Mouse (Mus musculus): ENCODE measurements around the gene Slc1a7. TPM values are rescaled to one million over a fixed set of nuclear protein-coding genes. Genes with fewer than 3 reads are reported as not detected.

Slc1a7 gene
- polyA plus RNA-seq, 1 experiment from 2014 or later: 0.15 TPM

GRCm38 (mm10) chr4:108052673-108053072, 84.5 kb downstream of the Slc1a7 start:
- Histone ChIP-seq H3K36me3 (ENCODE audit: control insufficient read depth, insufficient read depth, low read length) (peaks cover 16% of the 10 kb centered on the region), H3K4me1 (ENCODE audit: control insufficient read depth, insufficient read depth, low read length) (no peaks in the 10 kb centered on the region), H3K9ac (ENCODE audit: low read depth, low read length) (no peak overlapping the region), H3K9me3 (ENCODE audit: control insufficient read depth, low read length) (no peaks in the 10 kb centered on the region), H3K27ac (ENCODE audit: low read length) (no peak overlapping the region), H3K4me3 (ENCODE audit: low read length) (no peak overlapping the region), H3K27me3 (replicated peaks; ENCODE audit: control insufficient read depth, insufficient read depth, low read length) (no peaks in the 10 kb centered on the region), H3K4me2 (ENCODE audit: low read depth, low read length) (no peak overlapping the region)
- 79% methylated on average over 8 of the region's 8 CpGs for WGBS
- no peak for ATAC-seq

DNA sequence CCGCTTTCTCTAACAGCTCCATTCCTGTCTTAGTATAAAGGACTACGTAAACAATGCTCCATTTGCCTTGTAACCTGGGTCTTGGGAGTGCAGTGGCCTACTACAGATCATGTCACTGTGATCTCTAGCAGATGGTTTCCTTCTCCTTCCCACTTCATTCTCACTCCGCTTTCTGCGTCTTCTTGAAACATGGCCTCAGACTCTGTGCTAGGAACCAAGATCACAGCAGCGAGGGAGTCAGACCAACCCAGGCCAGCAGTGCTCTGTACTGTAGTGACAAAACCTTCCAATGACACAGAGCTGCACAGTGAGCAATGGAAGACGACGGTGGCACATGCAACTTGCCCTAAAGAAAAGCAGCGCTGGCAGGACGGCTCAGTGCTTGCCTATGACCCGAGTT, 87.7 kb downstream of the Slc1a7 start:
- no peak for ATAC-seq
- H3K4me1 ChIP-seq (ENCODE audit: control insufficient read depth, insufficient read depth, low read length): no peaks in the 10 kb centered on the region
- H3K27me3 ChIP-seq (replicated peaks; ENCODE audit: control insufficient read depth, insufficient read depth, low read length): no peaks in the 10 kb centered on the region
- WGBS: 83% methylated on average over 10 of the region's 10 CpGs
- peaks cover 16% of the 10 kb centered on the region for H3K36me3 ChIP-seq (ENCODE audit: control insufficient read depth, insufficient read depth, low read length)
- no peak overlapping the region for H3K4me3 ChIP-seq (ENCODE audit: low read length)
- no peak overlapping the region for H3K9ac ChIP-seq (ENCODE audit: low read depth, low read length)
- no peak overlapping the region for H3K27ac ChIP-seq (ENCODE audit: low read length)
- H3K4me2 ChIP-seq (ENCODE audit: low read depth, low read length): no peak overlapping the region
- H3K9me3 ChIP-seq (ENCODE audit: control insufficient read depth, low read length): no peaks in the 10 kb centered on the region

DNA sequence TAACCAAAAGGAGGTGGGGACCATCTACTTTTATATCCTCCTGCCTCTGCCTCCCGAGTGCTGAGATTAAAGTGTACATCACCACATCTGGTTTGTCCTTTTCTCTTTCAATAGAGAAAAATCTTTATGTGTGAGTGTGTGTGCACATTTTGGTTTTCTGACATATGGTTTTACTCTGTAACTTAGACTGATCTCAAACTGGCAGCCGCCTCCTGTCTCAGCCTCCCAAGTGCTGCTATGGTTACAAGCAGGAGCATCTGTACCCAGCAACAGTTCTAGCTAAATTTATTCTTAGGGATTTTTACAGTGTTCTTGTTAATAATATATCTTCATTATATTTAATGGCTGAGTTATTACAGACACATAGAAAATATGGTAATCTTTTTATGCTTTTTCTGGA, 89.1 kb downstream of the Slc1a7 start:
- Histone ChIP-seq H3K4me3 (ENCODE audit: low read length) (no peak overlapping the region), H3K9ac (ENCODE audit: low read depth, low read length) (no peak overlapping the region), H3K9me3 (ENCODE audit: control insufficient read depth, low read length) (0 out of 2 replicates have a peak, but pooled peaks cover under 1% of the 10 kb centered on the region), H3K4me1 (ENCODE audit: control insufficient read depth, insufficient read depth, low read length) (no peaks in the 10 kb centered on the region), H3K27ac (ENCODE audit: low read length) (no peak overlapping the region), H3K36me3 (ENCODE audit: control insufficient read depth, insufficient read depth, low read length) (peaks cover 11% of the 10 kb centered on the region), H3K27me3 (replicated peaks; ENCODE audit: control insufficient read depth, insufficient read depth, low read length) (no peaks in the 10 kb centered on the region), H3K4me2 (ENCODE audit: low read depth, low read length) (no peak overlapping the region)
- WGBS: 95% methylated on average over 2 of the region's 2 CpGs
- no peak for ATAC-seq

GRCm38 (mm10) chr4:108058166-108058565, 90.0 kb downstream of the Slc1a7 start:
- H3K9me3 ChIP-seq (ENCODE audit: control insufficient read depth, low read length): 0 out of 2 replicates have a peak, but pooled peaks cover 5% of the 10 kb centered on the region
- no peaks in the 10 kb centered on the region for H3K27me3 ChIP-seq (replicated peaks; ENCODE audit: control insufficient read depth, insufficient read depth, low read length)
- H3K9ac ChIP-seq (ENCODE audit: low read depth, low read length): no peak overlapping the region
- H3K36me3 ChIP-seq (ENCODE audit: control insufficient read depth, insufficient read depth, low read length): peaks cover 15% of the 10 kb centered on the region
- no peak overlapping the region for H3K4me2 ChIP-seq (ENCODE audit: low read depth, low read length)
- H3K4me1 ChIP-seq (ENCODE audit: control insufficient read depth, insufficient read depth, low read length): no peaks in the 10 kb centered on the region
- no peak for ATAC-seq
- WGBS: 76% methylated on average over 10 of the region's 10 CpGs
- H3K27ac ChIP-seq (ENCODE audit: low read length): no peak overlapping the region
- no peak overlapping the region for H3K4me3 ChIP-seq (ENCODE audit: low read length)

GRCm38 (mm10) chr4:108059601-108060379, 91.7 kb downstream of the Slc1a7 start:
- Histone ChIP-seq H3K4me1 (ENCODE audit: control insufficient read depth, insufficient read depth, low read length) (0 out of 2 replicates have a peak, but pooled peaks cover 3% of the 10 kb centered on the region), H3K27ac (ENCODE audit: low read length) (no peak overlapping the region), H3K9ac (ENCODE audit: low read depth, low read length) (no peak overlapping the region), H3K4me2 (ENCODE audit: low read depth, low read length) (no peak overlapping the region), H3K9me3 (ENCODE audit: control insufficient read depth, low read length) (0 out of 2 replicates have a peak, but pooled peaks cover 5% of the 10 kb centered on the region), H3K4me3 (ENCODE audit: low read length) (no peak overlapping the region), H3K27me3 (replicated peaks; ENCODE audit: control insufficient read depth, insufficient read depth, low read length) (no peaks in the 10 kb centered on the region), H3K36me3 (ENCODE audit: control insufficient read depth, insufficient read depth, low read length) (peaks cover 13% of the 10 kb centered on the region)
- no peak for ATAC-seq
- 80% methylated on average over 19 of the region's 19 CpGs for WGBS

GRCm38 (mm10) chr4:108060774-108061173, 92.6 kb downstream of the Slc1a7 start:
- H3K9ac ChIP-seq (ENCODE audit: low read depth, low read length): no peak overlapping the region
- peaks cover 13% of the 10 kb centered on the region for H3K36me3 ChIP-seq (ENCODE audit: control insufficient read depth, insufficient read depth, low read length)
- no peak overlapping the region for H3K27ac ChIP-seq (ENCODE audit: low read length)
- ATAC-seq: no peak
- WGBS: 79% methylated on average over 4 of the region's 4 CpGs
- H3K4me2 ChIP-seq (ENCODE audit: low read depth, low read length): no peak overlapping the region
- H3K9me3 ChIP-seq (ENCODE audit: control insufficient read depth, low read length): 0 out of 2 replicates have a peak, but pooled peaks cover 5% of the 10 kb centered on the region
- H3K4me1 ChIP-seq (ENCODE audit: control insufficient read depth, insufficient read depth, low read length): peaks cover 6% of the 10 kb centered on the region; the same call in 1 of the 2 replicates
- no peaks in the 10 kb centered on the region for H3K27me3 ChIP-seq (replicated peaks; ENCODE audit: control insufficient read depth, insufficient read depth, low read length)
- no peak overlapping the region for H3K4me3 ChIP-seq (ENCODE audit: low read length)

- H3K36me3 ChIP-seq (ENCODE audit: control insufficient read depth, insufficient read depth, low read length): peaks cover 9% of the 10 kb centered on the region
- H3K4me1 ChIP-seq (ENCODE audit: control insufficient read depth, insufficient read depth, low read length): peaks cover 6% of the 10 kb centered on the region; the same call in 1 of the 2 replicates
- H3K9me3 ChIP-seq (ENCODE audit: control insufficient read depth, low read length): 0 out of 2 replicates have a peak, but pooled peaks cover 5% of the 10 kb centered on the region
- H3K9ac ChIP-seq (ENCODE audit: low read depth, low read length): no peak overlapping the region
- no peaks in the 10 kb centered on the region for H3K27me3 ChIP-seq (replicated peaks; ENCODE audit: control insufficient read depth, insufficient read depth, low read length)
- WGBS: 94% methylated on average over 5 of the region's 5 CpGs
- ATAC-seq: no peak
- H3K27ac ChIP-seq (ENCODE audit: low read length): no peak overlapping the region
- H3K4me2 ChIP-seq (ENCODE audit: low read depth, low read length): no peak overlapping the region
- no peak overlapping the region for H3K4me3 ChIP-seq (ENCODE audit: low read length)
Measured at GRCm38 (mm10) chr4:108062524-108062923, 94.4 kb downstream of the Slc1a7 start.

Other genes with a start within 250 kb of the Slc1a7 start
- gene Lrp8, start 166.1 kb upstream of the Slc1a7 start, polyA plus RNA-seq (2015; fragmentation: Nextera tagmentation; extraction: Ambion mirVana): 0.82 and 0.99 TPM in 2 replicates
- 132 and 139 TPM in 2 replicates for gene Magoh, start 88.6 kb upstream of the Slc1a7 start, polyA plus RNA-seq (2015; fragmentation: Nextera tagmentation; extraction: Ambion mirVana)
- 87.7 and 93.8 TPM in 2 replicates for gene 0610037L13Rik, start 78.5 kb upstream of the Slc1a7 start, polyA plus RNA-seq (2015; fragmentation: Nextera tagmentation; extraction: Ambion mirVana)
- 142 and 155 TPM in 2 replicates for gene Cpt2, start 44.7 kb upstream of the Slc1a7 start, polyA plus RNA-seq (2015; fragmentation: Nextera tagmentation; extraction: Ambion mirVana)
- 0.72 and 1.5 TPM in 2 replicates for gene Podn, start 128.1 kb downstream of the Slc1a7 start, polyA plus RNA-seq (2015; fragmentation: Nextera tagmentation; extraction: Ambion mirVana)
- gene Scp2, start 176.7 kb downstream of the Slc1a7 start, polyA plus RNA-seq (2015; fragmentation: Nextera tagmentation; extraction: Ambion mirVana): 372 and 434 TPM in 2 replicates
- gene Echdc2, start 197.1 kb downstream of the Slc1a7 start, polyA plus RNA-seq (2015; fragmentation: Nextera tagmentation; extraction: Ambion mirVana): 34.4 and 36.0 TPM in 2 replicates
- 0.09 and 0.15 TPM in 2 replicates for gene Zyg11a, start 249.7 kb downstream of the Slc1a7 start, polyA plus RNA-seq (2015; fragmentation: Nextera tagmentation; extraction: Ambion mirVana)